Mouse (Mus musculus): Measurements from ENCODE around the gene Depp1. TPM values are rescaled to one million over a fixed set of nuclear protein-coding genes. Genes with fewer than 3 reads are reported as not detected.

Gene Depp1
- polyA plus RNA-seq, 2 experiments from 2014 or later: 0.36 to 0.37 TPM

DNA sequence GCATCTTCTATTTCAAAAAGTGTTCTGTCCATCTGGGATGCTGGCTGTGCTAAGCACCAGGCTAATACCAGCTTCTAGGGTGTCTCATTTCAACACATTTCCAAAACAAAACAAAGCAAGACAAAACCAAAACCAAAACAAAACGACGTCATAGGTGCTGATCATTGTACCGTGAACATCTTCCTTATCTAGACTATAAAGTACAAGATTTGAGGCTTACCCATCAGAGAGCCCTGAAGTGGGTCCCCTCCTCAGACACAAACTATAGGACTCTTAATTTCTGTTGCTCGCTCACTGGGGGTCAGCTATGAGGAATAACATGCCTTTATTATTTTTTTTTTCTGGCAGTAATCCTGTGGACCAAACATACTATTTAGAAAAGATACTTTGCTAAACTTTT is 43.2 kb downstream of the Depp1 start:
- ATAC-seq: no peak

DNA sequence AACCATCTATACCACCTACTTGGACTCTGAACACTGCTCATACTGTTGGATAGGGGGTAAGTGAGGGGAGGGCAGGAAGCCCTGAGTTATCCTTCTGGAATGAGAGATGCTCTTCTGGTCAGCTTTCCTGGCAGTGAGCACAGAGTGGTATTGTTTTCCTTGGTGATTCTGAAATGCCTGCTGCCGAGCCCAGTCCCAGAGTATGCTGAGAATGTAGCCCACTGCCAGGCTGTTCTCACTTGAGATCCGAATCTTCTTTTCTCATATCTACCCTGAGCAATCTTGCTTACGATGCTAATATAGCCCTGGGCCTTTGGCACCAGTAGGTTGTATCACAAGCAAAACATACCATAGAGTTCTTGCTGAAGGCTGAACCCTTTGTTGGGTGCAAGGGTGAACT is 43.9 kb downstream of the Depp1 start:
- ATAC-seq: no peak

DNA sequence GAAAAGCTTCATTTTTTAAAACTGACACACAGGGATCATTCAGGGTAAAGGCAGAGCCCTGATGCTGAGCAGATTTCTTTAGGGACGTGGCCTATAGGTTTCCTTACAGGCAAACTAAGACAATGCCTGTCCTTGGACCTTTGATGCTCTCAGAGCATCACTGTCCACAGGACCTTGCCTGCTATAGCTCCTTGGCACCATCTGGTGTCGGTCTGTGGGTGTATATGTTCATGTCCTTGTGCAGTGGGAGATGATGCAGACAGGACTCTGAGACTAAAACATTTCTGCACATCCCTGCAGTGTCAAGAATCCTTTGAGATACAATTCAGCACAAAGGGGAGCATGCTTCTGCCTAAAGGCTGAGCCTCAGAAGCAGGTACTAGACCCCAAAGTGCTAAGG is 47.0 kb downstream of the Depp1 start:
- peak; percentile 40 for ATAC-seq

DNA sequence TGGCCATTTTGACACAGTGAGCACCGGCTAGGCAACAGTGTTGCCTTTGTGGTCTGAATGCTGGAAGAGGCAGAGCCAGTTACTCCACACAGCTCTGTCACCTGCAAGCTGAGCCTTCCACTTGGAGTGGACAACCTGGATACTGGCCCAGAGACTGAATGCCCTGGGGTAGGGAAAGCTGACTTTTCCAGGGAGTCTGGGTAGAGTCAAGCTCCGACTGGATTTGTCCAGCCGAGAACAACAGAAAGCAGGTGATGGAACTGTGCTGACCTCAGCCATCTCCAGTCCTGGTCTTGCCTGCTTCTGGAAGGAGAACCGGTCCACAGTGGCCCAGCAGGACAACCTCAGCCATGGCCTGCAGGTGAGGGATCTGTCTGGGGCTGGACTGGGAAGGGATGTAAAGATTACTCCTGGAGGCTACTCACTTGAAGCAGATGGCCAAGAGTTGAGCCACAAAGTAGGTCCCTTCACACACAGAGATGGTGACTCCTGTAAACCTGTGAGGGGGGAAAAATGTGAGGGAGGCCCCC is 47.6 kb downstream of the Depp1 start:
- no peak for ATAC-seq

DNA sequence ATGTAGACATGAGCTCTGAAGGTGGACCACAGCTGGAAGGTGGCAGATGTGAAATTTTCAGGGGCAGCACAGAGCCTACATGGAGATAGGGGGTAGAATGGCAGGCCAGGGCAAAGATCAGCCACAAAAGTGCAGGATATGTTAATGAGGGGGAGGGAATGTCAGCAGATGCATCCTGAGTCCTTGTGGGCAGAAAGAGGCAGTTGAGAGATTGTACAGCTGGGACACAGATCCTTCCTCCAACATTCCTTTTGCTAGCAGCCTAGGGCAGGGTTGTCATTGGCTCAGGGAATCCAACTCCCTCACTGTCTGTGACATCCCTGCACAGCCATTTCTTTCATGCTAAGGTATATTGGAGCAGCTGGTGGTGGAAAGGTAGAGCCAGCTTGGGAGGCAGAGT is 50.4 kb downstream of the Depp1 start:
- no peak for ATAC-seq

Other genes starting within 250 kb of the Depp1 start
- gene Alox5, start 189.4 kb upstream of the Depp1 start, polyA plus RNA-seq (2017; shearing (Covaris generic)): not detected
- gene Olfr211, start 161.5 kb upstream of the Depp1 start, polyA plus RNA-seq (2017; shearing (Covaris generic)): not detected
- gene Olfr212, start 144.1 kb upstream of the Depp1 start, polyA plus RNA-seq (2017; shearing (Covaris generic)): not detected
- gene Olfr213, start 112.2 kb upstream of the Depp1 start, polyA plus RNA-seq (2017; shearing (Covaris generic)): not detected
- not detected for gene Gm5580, start 99.5 kb upstream of the Depp1 start, polyA plus RNA-seq (2017; shearing (Covaris generic))
- not detected for gene Olfr214, start 96.4 kb upstream of the Depp1 start, polyA plus RNA-seq (2017; shearing (Covaris generic))
- gene Olfr215, start 66.4 kb upstream of the Depp1 start, polyA plus RNA-seq (2017; shearing (Covaris generic)): not detected
- gene Zfp422, start 21.6 kb upstream of the Depp1 start, polyA plus RNA-seq (2017; shearing (Covaris generic)): 10 to 100 TPM; 32.3 to 36.6 TPM
- 1 to 10 TPM; 2.5 to 3.8 TPM for gene Rassf4, start 23.3 kb downstream of the Depp1 start, polyA plus RNA-seq (2017; shearing (Covaris generic))
- under 1 TPM; 0.03 to 0.04 TPM for gene Tmem72, start 66.3 kb downstream of the Depp1 start, polyA plus RNA-seq (2017; shearing (Covaris generic))

Data from activated CD4-positive, CD25-positive, alpha-beta regulatory T cell, adult 4 months (primary cell).